Mouse (Mus musculus) ZHBTc4 (cell line): ENCODE data around the gene Cmpk2.
"Not testable (repeated sequence)": the region's sequence is repeated elsewhere in the genome, so short reads cannot be mapped to it uniquely, and the experiment has no call there.

Experiments used
- DNase-seq: peaks from one replicate; pipeline ENCODE4 v3.0.0-alpha.2; 2011; ENCODE audit warnings: low read depth, low spot score

The Cmpk2 gene

DNA sequence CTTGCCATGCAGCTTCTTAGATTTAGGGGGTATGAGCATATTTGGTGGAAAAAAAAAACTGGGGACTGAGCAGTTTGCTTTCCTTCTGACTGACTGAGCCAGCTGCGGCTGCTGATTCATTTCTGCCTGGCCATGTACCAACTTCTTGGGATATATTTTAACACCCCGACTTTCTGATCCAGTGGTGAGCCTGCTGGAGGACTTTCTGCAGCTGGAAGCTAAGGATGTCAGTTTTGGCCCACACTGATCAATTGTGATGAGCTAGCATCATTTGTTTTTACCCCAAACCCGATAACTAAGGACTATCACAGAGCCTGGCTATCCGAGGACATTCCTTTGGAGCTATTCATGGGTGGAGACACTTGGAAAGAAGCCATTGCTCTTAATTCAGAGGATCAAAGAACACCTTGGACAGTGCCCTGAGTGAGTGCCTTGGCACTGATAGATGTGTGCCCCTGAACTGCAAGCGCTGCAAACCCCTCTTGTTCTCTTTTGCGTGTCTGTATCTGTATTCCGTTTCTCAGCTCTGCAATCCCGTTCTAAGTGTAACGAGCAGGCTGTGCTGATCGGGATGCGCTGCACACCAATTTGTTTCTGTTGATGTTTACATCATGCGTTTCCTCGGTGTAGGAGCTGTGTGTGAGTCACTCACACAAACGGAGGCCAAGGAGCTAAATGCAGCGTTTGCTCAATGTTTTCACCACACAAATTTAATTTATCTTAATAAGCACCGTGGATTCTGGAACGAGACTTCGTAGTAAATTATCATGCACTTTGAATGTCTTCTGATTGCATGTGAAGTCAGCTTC, 9.4 kb downstream of the Cmpk2 start:
- no peak for DNase-seq

DNA sequence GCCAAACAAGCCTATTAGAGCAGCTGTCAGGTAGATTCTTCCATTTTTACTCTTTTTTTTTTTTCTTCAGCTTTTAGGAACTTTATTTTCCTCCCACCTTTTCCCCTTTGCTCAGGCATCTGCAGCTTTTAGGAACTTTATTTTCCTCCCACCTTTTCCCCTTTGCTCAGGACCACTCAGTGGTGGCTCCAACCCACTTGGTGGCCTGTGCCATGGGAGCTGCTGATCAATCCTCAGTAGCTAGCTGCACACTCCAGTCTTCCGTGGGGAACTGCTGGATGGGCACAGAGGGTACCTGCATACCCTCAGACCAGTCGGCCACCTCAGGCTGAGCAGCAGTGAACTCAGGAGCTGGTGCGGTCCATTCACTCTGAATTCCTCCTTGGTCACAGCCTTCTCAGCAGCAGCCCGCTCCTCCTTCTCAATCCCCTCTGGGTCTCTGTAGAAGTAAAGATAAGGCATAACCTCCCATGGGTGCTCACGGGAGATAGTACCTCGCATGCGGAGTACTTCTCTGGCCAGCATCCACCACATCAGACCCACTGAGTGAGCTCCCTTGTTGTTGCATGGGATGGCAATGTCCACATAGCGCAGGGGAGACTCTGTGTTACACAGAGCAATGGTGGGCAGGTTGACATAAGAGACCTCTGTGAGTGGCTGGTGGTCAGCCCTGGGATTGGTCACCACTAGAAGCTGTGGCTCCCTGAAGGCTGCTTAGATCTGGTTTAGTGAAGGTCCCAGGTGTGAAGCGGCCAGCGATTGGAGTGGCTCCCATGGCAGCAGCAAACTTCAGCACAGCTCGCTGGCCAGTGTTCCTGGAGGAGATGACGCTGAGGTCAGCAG, 17.0 kb downstream of the Cmpk2 start:
- not testable (repeated sequence) for DNase-seq

DNA sequence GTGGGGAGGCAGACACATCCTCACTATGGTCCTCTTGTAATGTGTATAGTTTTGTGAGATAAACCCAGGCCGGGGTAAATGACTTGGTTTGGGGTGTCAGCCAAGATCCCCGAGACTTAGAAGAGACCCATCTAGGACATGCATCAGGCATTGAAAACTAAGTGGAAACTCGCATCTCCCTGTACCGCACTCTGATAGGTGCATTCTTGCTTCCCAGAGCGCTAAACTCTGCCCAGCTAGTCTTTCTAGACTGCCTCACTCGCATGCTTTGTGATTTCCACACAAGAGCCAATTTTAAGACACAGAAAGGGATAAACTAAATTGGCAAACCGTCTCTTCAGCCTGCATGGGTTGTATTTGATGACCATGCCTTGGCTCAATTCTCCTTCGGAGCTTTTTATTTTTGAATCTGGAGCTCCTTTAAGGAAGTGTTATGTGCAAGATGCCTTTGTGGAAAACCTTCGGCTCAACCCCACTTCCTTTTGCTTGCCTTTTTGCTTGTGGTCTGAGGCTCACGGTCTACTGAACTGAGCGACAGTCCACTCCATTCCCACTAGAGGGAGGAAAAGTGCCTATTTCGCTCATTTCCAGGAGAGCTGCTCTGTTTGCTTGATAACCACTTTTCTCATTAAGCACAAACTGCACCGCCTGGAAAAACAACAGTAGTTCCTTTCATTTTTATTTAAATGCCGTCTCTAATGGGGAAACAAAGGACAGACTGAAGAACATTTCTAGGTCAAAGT, 19.0 kb downstream of the Cmpk2 start:
- peak; percentile 63 for DNase-seq

DNA sequence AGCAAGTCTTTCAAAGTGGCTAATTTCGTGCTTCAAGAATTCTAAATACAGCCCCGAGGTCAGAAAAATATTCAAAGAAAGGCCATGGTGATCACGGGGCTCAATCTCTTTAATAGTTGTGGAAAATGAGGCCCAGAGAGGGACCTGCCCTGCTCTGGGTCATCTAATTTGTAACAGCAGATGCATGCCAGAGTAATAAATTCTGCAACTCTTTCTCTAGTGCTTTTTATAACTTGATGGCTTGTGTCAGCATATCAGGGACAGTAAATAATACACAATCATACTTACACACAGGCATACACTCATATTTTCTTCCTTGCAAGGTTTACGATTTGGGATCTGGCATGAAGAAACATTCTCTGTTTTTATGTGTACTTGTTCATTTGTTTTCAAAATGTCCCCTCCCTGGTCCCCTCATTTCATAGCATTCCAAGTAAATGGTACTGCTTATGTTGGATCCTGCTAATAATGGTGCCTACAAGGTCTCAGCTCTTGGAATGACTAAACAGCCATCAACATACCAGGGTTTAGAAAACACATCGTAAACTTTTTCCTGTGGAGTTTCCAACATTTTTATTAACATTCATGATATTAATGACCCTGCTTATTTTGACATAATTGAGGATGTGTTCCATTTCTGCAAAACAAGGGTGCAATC, 19.7 kb downstream of the Cmpk2 start:
- DNase-seq = no peak

DNA sequence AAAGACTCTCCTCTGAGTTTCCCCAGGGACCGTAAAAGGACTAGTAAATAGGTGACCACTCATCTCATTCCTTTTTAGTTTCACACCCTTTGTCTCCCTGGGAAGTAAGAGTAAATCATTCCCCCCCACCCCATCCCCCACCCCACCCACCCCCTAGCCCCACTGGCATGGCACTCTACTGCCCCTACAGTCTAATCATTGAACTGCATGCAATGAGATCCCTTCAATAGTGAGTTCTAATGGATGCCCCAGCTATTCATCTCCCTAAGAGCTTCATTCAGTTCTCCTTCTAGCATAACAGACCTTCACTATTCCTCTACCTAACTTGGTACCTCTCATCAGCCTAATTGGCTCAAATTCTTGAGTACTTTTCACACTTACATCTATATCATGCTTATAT, 20.9 kb downstream of the Cmpk2 start:
- peak; percentile 25 for DNase-seq

DNA sequence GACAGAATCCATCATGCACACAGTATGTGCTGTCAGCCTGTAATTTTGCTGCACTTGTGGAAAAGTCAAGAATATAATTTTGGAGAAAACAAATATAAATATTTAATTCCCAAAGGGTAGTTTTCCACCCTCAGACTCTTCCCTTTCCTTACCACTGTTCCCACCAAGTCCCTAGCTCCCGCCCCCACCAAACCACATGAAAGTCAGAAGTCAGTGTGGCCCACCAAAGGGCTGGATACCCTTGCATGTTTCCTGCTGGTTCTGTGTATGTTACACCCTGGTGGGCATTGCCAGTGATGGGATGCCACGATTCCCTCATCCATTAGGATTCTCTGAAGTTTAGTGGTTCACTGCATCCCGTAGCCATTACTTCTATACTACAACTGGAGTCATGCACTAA, 32.0 kb downstream of the Cmpk2 start:
- no peak for DNase-seq

DNA sequence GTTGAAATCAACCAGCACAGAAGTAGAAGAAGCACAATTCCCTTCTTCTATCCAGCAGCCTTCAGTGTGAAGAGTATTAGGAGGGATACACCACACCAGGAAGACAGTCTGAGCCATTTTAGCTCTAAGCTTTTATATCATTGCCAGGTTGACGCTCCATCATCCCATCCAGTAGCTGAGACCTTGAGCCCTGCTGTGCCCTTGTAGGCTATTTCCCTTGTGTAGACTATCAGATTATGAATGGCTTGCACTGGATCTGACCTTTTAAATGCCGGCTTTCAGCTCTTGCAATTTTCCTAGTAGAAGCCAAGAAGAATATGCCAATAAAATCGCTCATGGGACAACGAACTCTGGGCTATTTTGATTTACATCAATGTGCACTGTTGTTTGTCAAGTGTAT, 42.0 kb downstream of the Cmpk2 start:
- DNase-seq = no peak

DNA sequence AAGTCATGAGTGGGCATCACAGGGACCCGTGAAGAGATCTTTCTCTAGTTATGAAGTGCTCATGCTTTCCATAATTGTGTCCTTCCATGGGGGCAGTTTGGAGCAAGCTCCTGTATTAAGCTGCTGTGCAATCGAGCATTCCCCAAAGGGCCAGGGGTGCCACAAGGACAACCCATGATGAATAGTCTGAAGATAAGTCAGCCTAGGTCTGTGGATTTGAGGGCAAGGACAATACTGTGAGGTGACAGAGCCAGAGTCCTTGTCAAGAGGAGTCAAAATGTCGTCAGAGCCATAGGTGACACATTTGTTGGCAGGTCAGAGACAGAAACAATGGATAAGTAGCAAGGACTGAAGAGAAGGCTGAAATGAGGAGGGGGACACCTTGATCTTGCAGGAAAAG, 49.2 kb downstream of the Cmpk2 start:
- no peak for DNase-seq

DNA sequence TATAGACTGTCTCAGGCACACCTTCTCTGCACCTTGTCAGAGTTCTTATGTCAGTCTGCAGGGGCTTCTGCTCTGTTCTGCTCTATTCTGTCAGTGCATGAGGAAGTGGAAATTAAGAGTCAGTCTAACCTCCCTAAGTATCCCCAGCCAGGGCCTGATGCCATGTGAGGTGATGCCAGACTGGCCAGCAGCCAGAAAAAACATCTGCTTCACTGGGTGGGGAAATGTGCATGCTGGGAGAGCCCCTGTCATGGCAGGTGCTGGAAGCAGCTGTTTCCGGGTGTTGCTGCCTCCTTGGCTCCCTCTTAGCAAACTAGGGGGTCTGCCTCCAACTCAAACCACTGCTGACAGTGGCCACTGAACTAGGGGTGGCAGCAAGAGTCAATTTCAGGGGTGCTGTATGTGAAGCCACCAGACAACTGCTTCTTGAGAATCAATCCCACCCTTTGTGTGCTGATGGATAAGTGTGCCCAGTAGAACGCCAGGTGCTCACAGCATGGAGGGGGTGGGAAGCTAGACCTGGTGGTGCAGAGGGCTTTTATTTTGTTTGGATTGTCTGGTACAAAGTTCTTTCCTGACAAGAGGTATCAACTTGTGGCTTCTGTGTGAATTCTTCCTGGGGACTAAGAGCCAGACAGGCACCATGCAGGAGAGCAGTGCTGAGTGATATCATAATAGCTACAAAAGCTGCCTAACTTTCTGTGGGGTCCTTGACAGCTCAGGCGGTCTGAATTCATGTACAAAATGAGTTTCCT, 56.1 kb downstream of the Cmpk2 start:
- DNase-seq = no peak

DNA sequence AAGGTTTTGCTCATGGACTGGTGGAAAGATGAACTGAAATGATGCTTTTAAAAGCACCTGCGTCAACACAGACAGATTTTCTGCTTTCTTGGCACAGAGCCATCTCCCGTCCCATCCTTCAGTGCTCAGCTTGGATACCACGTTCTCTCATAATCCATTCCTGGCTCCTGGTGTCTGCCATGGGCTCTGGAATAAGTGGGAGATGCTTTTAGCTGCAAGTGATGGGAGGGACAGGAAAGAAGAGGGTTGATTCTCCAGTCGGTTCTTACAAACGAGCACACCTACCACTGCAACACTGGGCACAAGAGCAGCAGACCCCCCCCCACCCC, 56.7 kb downstream of the Cmpk2 start:
- no peak for DNase-seq
